Mouse (Mus musculus): ENCODE results near the gene Plekha1. TPM values are rescaled to one million over a fixed set of nuclear protein-coding genes. Genes with fewer than 3 reads are reported as not detected.

Plekha1 gene
- polyA plus RNA-seq, 1 experiment from 2014 or later: 31.3 TPM

DNA sequence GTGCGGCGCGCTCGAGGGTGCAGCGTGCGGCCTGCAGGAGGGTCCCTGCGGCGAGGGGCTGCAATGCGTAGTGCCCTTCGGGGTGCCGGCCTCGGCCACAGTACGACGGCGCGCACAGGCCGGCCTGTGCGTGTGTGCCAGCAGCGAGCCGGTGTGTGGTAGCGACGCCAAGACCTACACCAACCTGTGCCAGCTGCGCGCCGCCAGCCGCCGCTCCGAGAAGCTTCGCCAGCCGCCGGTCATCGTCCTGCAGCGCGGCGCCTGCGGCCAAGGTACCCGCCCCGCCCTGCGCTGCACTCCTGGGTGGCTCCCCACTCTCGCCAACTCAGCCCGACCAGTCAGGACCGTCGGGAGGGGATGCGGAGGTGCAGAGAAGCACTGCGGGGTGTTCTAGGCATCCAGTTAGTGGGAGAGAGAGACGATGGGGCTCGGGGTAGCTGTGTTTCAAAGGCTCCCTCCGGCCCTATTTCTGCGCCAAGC, 71.0 kb downstream of the Plekha1 start:
- Histone ChIP-seq H3K4me1 (peaks cover 17% of the 10 kb centered on the region), H3K27me3 (ENCODE audit: low read depth, poor library complexity, severe bottlenecking) (peaks cover 86% of the 10 kb centered on the region), H3K9me3 (replicated peaks) (no peaks in the 10 kb centered on the region), H3K27ac (0 out of 2 replicates have a peak overlapping the region, but pooled peaks have one; percentile 32), H3K4me3 (peak overlapping the region; percentile 57), H3K36me3 (no peaks in the 10 kb centered on the region)
- DNase-seq (ENCODE audit: low spot score): peak; percentile 57
- WGBS: under 1% methylated on average over 49 of the region's 49 CpGs

DNA sequence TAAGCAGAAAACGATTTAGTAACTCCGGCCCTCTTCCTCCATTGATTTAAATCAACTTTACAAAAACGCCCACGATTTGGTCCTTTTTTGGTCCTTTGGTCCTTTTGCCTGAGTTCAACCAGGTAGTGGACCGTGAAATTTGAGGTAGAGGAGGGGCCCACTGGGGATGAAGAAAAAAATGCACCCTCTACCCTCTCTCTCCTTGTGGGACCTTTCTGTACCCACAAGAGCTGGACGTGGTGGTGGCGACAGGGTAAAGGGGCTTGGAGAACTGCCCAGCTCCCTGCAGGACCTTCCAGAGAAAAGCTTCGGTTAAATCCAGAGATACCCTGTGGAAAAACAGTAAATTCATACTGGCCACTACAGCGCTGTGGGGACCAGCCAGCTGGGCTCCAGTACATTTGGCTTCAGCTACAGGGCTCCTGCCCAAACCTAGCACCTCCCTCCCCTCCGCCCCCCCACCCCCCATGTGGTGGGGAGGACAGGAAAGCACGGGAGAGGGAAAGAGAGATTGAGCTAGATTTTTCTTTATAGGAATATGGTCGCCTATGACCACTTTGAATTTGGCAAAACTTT, 71.8 kb downstream of the Plekha1 start:
- DNase-seq (ENCODE audit: low spot score): no peak
- Histone ChIP-seq H3K36me3 (no peaks in the 10 kb centered on the region), H3K9me3 (replicated peaks) (no peaks in the 10 kb centered on the region), H3K27me3 (ENCODE audit: low read depth, poor library complexity, severe bottlenecking) (peaks cover 82% of the 10 kb centered on the region), H3K4me1 (peaks cover 17% of the 10 kb centered on the region), H3K4me3 (peak overlapping the region; percentile 57; the same call in 1 of the 2 replicates), H3K27ac (no peak overlapping the region)
- WGBS: 26% methylated on average over 12 of the region's 12 CpGs

DNA sequence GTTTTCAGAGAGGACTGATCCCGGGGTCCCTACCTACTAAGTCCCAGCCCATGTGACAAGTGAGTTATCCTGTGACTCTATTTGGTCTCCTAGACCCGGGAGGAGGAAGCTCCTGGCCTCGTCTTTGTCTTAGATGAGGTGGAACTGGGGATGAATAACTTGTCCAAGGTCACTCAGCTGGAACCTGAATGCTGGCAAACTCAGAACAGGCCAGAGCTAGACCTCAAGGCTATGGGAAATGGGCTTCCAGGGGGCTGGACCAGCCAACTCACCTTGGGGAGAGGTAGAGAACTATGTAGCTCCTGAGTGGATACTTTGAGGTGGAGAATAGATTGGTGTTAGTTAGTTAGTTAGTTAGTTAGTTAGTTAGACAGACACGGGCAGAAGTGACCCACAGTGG, 72.4 kb downstream of the Plekha1 start:
- Histone ChIP-seq H3K27me3 (ENCODE audit: low read depth, poor library complexity, severe bottlenecking) (peaks cover 76% of the 10 kb centered on the region), H3K4me3 (no peak overlapping the region), H3K9me3 (replicated peaks) (no peaks in the 10 kb centered on the region), H3K4me1 (peaks cover 17% of the 10 kb centered on the region), H3K36me3 (no peaks in the 10 kb centered on the region), H3K27ac (no peak overlapping the region)
- WGBS: 75% methylated on average over 4 of the region's 4 CpGs
- no peak for DNase-seq (ENCODE audit: low spot score)

DNA sequence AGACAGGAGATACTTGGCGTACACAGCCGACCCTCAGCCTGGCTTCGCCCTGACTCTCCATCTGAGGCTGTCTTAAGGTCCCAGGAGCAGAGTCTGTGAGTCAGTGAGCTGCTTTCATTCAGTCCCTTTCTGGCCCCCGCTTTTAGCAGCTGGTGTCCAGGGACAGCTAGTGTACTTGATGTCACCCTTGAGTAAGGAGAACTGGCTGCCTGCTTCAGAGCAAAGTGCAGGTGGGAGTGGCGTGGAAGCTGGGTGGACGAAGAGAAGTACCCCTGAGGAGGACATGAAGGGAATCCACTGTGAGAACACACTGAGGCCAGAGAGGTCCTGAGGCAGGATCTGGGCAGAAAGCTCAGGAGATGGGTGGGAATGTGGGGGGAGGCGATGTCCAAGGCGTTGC, 73.3 kb downstream of the Plekha1 start:
- WGBS: 87% methylated on average over 8 of the region's 8 CpGs
- Histone ChIP-seq H3K27ac (no peak overlapping the region), H3K36me3 (no peaks in the 10 kb centered on the region), H3K4me1 (peaks cover 17% of the 10 kb centered on the region), H3K27me3 (ENCODE audit: low read depth, poor library complexity, severe bottlenecking) (peaks cover 67% of the 10 kb centered on the region), H3K4me3 (no peak overlapping the region), H3K9me3 (replicated peaks) (no peaks in the 10 kb centered on the region)
- DNase-seq (ENCODE audit: low spot score): no peak

DNA sequence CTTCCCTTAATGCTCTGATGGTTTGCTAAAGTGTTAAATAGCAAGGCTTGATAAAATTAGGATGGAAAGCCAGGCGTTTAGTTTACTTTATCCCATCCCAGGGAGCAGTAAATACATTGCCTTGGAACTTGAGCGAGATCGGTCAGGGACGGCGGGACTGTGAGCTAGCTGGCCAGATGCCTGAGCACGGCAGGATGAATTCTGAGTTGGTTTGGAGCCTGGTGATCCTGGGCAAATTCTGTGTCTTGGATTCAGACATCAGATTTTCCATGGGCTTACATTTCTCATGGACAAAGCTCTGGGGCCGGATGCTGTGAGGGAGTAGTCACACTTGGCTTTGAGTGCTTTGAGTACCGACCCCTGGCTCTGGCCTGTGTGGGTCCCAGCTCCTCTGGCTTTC, 75.2 kb downstream of the Plekha1 start:
- H3K27me3 ChIP-seq (ENCODE audit: low read depth, poor library complexity, severe bottlenecking): peaks cover 49% of the 10 kb centered on the region
- no peak for DNase-seq (ENCODE audit: low spot score)
- WGBS: 86% methylated on average over 8 of the region's 8 CpGs

DNA sequence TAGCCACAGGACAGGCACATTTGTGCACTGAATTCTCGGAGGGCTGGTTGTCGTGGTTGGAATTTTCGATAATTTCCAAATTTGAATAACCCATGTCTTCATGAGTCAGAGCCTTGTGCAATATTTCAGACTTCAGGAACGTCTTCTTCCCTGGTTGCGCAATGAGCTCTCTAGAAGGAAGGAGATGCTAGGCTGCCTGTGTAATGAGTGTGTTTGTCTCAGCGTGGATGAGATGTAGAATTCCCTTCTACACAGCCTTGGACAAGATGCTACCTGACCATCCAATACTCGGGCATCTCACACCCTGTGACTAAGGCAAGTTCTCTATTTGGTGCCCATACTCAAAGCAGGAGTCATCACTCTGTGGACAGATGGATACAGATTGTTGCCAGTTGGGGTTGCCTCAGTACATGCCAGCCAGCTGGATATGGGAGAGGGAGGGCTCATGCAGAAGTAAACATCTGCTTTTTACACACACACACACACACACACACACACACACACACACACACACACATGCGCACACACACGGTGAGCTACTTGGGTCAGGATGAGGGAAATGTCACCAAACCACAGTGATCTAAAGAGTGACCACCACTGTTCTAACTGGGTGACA, 77.8 kb downstream of the Plekha1 start:
- Histone ChIP-seq H3K9me3 (replicated peaks) (no peaks in the 10 kb centered on the region), H3K27ac (no peak overlapping the region), H3K36me3 (no peaks in the 10 kb centered on the region), H3K4me1 (no peaks in the 10 kb centered on the region), H3K4me3 (no peak overlapping the region), H3K27me3 (ENCODE audit: low read depth, poor library complexity, severe bottlenecking) (peaks cover 22% of the 10 kb centered on the region)
- 92% methylated on average over 9 of the region's 9 CpGs for WGBS
- DNase-seq (ENCODE audit: low spot score): no peak

More for the DNA sequence above, 75.2 kb downstream of the Plekha1 start:
- Histone ChIP-seq H3K4me3 (no peak overlapping the region), H3K27ac (no peak overlapping the region), H3K4me1 (peaks cover 12% of the 10 kb centered on the region), H3K9me3 (replicated peaks) (no peaks in the 10 kb centered on the region), H3K36me3 (no peaks in the 10 kb centered on the region)

DNA sequence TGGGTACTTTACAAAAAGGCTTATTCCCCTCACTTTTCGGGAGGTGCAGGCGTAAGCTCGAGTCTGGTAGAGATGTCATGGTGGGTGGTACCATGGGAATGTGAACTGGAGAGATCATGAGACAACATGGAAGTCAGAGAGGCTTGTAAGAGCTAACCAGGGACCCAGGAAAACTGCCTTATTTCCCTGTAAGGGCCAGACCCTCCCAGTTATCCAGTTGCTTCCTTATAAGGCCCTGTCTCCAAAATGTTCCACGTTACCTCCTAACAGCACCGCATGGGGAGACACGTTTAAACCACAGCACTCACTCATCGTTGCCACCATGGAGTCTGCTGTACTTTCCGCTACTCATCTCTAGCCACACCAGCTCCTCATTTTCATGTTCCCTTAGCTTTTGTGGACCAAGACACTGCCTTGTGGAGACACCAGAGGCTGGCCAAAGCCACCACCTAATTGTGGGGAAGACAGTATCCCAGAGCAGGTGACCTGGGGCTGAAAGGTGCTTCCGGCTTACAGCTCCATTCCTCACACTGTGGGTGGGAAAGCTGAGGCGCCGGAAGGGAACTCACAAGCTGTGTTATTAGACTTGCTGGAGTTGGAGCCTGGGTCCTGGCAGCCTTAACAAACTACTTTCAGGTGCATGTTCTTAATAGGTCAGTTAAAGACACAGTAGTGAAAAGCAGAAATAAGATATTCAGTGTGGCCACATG, 79.4 kb downstream of the Plekha1 start:
- peaks cover 7% of the 10 kb centered on the region; the same call in 1 of the 2 replicates for H3K27me3 ChIP-seq (ENCODE audit: low read depth, poor library complexity, severe bottlenecking)
- H3K36me3 ChIP-seq: no peaks in the 10 kb centered on the region
- H3K4me1 ChIP-seq: peaks cover 12% of the 10 kb centered on the region
- no peak for DNase-seq (ENCODE audit: low spot score)
- H3K9me3 ChIP-seq (replicated peaks): no peaks in the 10 kb centered on the region
- H3K4me3 ChIP-seq: no peak overlapping the region
- no peak overlapping the region for H3K27ac ChIP-seq
- 89% methylated on average over 11 of the region's 11 CpGs for WGBS

DNA sequence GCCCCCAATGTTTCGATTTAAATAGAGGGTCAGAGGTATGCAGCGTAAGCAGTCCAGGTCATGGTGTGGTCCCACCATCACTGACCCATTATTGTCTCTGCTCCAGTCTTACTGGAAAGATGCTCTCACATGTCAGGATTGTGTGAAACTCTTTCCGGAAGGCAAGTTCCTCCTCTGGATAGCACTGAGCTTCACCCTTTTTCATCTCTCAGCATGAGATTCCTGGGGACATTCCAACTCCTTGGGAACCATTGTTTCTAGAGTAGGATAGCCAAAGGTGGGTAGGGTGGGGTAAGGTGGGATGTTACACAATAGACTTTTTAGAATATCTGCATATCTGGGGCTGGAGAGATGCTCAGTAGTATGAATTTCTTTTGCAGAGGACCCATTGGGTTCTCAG, 80.2 kb downstream of the Plekha1 start:
- WGBS: 93% methylated on average over 3 of the region's 3 CpGs
- H3K27ac ChIP-seq: no peak overlapping the region
- DNase-seq (ENCODE audit: low spot score): no peak

DNA sequence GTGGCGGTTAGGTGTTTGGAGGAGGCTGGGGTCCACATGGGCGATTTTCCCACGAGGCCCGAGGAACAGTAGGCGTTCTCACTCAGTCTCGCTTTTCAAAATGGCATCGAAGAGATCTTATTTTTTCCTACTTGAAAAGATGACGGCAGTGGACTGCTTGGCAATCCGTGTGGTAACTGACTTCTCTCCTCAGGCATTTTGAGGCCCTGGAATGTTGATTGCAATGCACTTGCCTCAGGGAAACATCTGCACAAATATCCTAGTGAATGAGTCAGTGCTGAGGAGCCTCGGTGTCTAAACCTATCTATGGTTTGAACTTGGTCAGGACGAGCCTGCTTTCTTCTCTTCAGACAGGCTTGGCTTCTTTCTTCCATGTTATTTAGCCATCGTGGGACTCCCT, 80.7 kb downstream of the Plekha1 start:
- Histone ChIP-seq H3K27me3 (ENCODE audit: low read depth, poor library complexity, severe bottlenecking) (no peaks in the 10 kb centered on the region), H3K27ac (no peak overlapping the region), H3K36me3 (no peaks in the 10 kb centered on the region), H3K9me3 (replicated peaks) (no peaks in the 10 kb centered on the region), H3K4me1 (peaks cover 12% of the 10 kb centered on the region), H3K4me3 (no peak overlapping the region)
- no peak for DNase-seq (ENCODE audit: low spot score)
- 93% methylated on average over 12 of the region's 12 CpGs for WGBS

More for the DNA sequence above, 80.2 kb downstream of the Plekha1 start:
- peaks cover 3% of the 10 kb centered on the region; the same call in 1 of the 2 replicates for H3K27me3 ChIP-seq (ENCODE audit: low read depth, poor library complexity, severe bottlenecking)
- no peaks in the 10 kb centered on the region for H3K9me3 ChIP-seq (replicated peaks)
- H3K4me1 ChIP-seq: peaks cover 12% of the 10 kb centered on the region
- no peak overlapping the region for H3K4me3 ChIP-seq
- no peaks in the 10 kb centered on the region for H3K36me3 ChIP-seq

DNA sequence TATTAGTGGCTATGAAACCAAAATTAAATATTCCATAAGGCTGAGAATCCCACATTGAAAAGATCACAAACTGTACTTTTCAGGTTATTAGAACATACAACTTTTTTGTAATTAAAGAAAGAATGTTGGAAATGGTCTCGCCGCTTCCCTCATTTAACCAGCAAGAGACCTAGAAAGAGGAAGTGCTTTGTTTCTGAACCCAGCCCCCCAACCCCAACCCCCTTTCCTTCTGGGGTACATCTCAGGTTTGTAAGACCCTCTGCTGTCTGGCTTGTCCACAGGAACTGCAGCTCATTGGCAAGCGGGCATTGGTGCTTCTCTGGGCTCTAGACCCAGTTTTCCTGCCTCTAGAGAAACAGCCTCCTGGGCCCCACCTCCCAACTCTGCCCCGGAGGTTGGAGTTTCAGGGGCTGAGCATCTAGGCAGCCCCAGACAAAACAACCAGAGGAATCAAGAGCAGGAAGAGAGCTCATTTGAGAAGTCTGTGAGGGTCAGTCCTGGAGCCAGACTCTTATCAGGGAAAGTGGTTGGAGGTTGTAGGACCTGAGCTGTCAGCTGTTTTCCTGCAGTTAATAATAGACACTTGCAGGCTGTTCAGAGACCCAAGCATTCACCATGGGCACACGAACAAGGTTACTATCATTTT, 83.1 kb downstream of the Plekha1 start:
- WGBS: 57% methylated on average over 5 of the region's 5 CpGs
- no peaks in the 10 kb centered on the region for H3K27me3 ChIP-seq (ENCODE audit: low read depth, poor library complexity, severe bottlenecking)
- no peaks in the 10 kb centered on the region for H3K9me3 ChIP-seq (replicated peaks)
- peaks cover 12% of the 10 kb centered on the region for H3K4me1 ChIP-seq
- peak overlapping the region; percentile 44 for H3K27ac ChIP-seq
- DNase-seq (ENCODE audit: low spot score): no peak
- H3K4me3 ChIP-seq: no peak overlapping the region
- no peaks in the 10 kb centered on the region for H3K36me3 ChIP-seq

DNA sequence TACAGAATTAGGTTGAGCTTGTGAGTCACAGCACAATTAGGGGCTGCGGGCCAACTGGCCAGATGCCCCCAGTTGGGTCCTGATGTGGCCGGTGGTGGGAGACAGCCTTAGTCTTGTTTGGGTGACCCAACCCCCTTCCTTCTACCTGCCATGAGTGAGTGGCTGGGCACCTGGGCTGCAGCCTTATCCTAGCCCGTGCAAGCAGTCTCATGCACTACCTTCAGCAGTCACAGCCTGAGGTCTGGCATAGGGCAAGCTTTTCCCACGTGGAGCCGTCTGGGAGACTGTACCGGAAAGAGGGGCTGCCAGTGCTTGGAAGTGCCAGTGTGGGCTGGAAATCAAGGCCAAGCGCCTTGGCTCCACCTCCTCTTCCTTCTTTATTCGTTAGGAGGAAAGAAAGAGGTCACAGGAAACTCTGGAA, 83.8 kb downstream of the Plekha1 start:
- no peak overlapping the region for H3K4me3 ChIP-seq
- no peak for DNase-seq (ENCODE audit: low spot score)
- H3K9me3 ChIP-seq (replicated peaks): no peaks in the 10 kb centered on the region
- H3K4me1 ChIP-seq: peaks cover 12% of the 10 kb centered on the region
- H3K27me3 ChIP-seq (ENCODE audit: low read depth, poor library complexity, severe bottlenecking): no peaks in the 10 kb centered on the region
- H3K27ac ChIP-seq: peak overlapping the region; percentile 5; the same call in 1 of the 2 replicates
- 60% methylated on average over 8 of the region's 8 CpGs for WGBS
- H3K36me3 ChIP-seq: no peaks in the 10 kb centered on the region

DNA sequence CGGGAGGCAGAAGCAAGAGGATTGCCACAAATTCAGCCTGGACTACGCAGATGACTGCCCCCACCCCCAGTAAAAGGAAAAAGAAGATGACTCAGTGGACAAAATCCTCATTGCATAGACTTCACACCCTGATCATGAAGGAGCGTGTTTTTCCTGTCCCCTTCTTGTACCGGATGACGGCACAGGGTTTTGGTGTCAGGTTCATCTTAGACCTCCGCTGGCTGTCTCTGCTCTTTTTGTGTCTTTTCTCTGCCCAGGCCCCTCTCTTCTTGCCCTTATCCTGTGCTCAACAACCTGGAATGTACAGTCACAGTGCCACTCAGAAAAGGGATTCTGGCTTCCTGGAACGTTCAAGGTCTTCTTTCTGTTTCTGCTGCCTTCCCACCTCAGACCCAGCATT, 84.9 kb downstream of the Plekha1 start:
- Histone ChIP-seq H3K4me1 (peaks cover 12% of the 10 kb centered on the region), H3K4me3 (no peak overlapping the region), H3K27ac (no peak overlapping the region), H3K27me3 (ENCODE audit: low read depth, poor library complexity, severe bottlenecking) (no peaks in the 10 kb centered on the region), H3K9me3 (replicated peaks) (no peaks in the 10 kb centered on the region), H3K36me3 (no peaks in the 10 kb centered on the region)
- no peak for DNase-seq (ENCODE audit: low spot score)
- 89% methylated on average over 7 of the region's 7 CpGs for WGBS

DNA sequence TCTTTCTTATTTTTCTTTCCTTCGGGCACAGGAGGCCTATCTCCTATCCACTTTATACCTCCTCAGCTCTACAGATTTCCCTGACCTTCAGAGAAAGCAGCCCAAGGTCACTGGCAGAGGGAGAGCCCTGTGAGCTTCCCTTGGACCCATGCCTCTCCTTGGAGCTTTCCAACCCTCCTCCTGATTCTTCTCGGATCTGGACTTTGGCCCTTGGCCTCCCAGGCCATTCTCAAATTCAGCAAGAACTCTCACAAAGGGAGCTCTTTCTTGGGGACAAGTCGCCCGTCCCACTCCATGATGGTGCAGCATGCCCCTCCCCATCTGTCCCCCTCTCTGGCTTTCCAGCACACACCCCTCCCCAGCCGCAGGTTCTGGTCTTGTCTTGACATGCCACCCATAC, 85.4 kb downstream of the Plekha1 start:
- no peaks in the 10 kb centered on the region for H3K36me3 ChIP-seq
- WGBS: 93% methylated on average over 5 of the region's 5 CpGs
- no peak for DNase-seq (ENCODE audit: low spot score)
- no peak overlapping the region for H3K4me3 ChIP-seq
- H3K4me1 ChIP-seq: peaks cover 12% of the 10 kb centered on the region
- no peaks in the 10 kb centered on the region for H3K9me3 ChIP-seq (replicated peaks)
- H3K27ac ChIP-seq: no peak overlapping the region
- H3K27me3 ChIP-seq (ENCODE audit: low read depth, poor library complexity, severe bottlenecking): no peaks in the 10 kb centered on the region

Measured in limb, embryonic 10.5 days (tissue).